18 mouse cellular contexts compared by ENCODE assay signal in genomic region chr10:125899504-125899903, GRCm38 (mm10).
DNase-seq lines count a peak whose midpoint lies in the region; ATAC-seq lines count a peak whose summit lies in the region.
"Had no signal": no experiment of that assay in that cellular context is flagged by ENCODE, and none has a peak within 500 bp of the region (broad histone marks: within the 10 kb centered on the region; RNA-seq: fewer than 3 reads in every experiment).

No protein-coding gene starts in this region.

- no peak for DNase-seq in frontal cortex, postnatal 14 days (ENCODE audit: low spot score in 2 of 2)
- DNase-seq in left cerebral cortex, adult 11 months (ENCODE audit: low spot score): peak; percentile 4
- DNase-seq in left cerebral cortex, adult 18-20 months (ENCODE audit: low spot score in 2 of 2): no peak
- peak; percentile 57 for DNase-seq in brain, adult 2 months (ENCODE audit: low read depth, low spot score)
- peak; percentile 40 for DNase-seq in telencephalon, adult 2 months (ENCODE audit: low read depth, low spot score)
- DNase-seq in thymus, postnatal 14 days: no peak
- DNase-seq: adrenal gland, adult 2 months; adrenal gland, postnatal 10 days; adrenal gland, postnatal 25 days; cerebellum, adult 11-12 months; cerebellum, adult 2 months; cerebellum, adult 9-10 months; cerebellum, postnatal 10 days; cerebellum, postnatal 25 days; forebrain, postnatal 0 days had no signal

- peak; percentile 57 for ATAC-seq in frontal cortex, adult (ENCODE audit: low TSS enrichment)
- ATAC-seq: forebrain, embryonic 13.5 days; forebrain, embryonic 15.5 days; forebrain, postnatal 0 days had no signal

Comparison
In these comparisons a context has a peak if more than half of its experiments do, and no peak if none do; other contexts are left out.
1. DNase-seq: peak in left cerebral cortex, adult 11 months (single experiment), brain, adult 2 months (single experiment) and telencephalon, adult 2 months (single experiment); none in frontal cortex, postnatal 14 days (0 of 2), left cerebral cortex, adult 18-20 months (0 of 2) and thymus, postnatal 14 days (single experiment).